Mouse (Mus musculus): ENCODE data around the gene Nfkbib. TPM values are rescaled to one million over a fixed set of nuclear protein-coding genes. Genes with fewer than 3 reads are reported as not detected.

The Nfkbib gene
- polyA plus RNA-seq, 1 experiment from 2014 or later = 43.1 TPM

GRCm38 (mm10) chr7:28710962-28711361 is 56.4 kb downstream of the Nfkbib start:
- 66% methylated on average over 3 of the region's 3 CpGs for WGBS (ENCODE audit: insufficient replicate concordance)
- Histone ChIP-seq H3K27ac (no peak overlapping the region), H3K9me3 (replicated peaks) (0 out of 2 replicates have a peak, but pooled peaks cover 3% of the 10 kb centered on the region), H3K4me2 (no peak overlapping the region), H3K9ac (no peak overlapping the region), H3K4me3 (no peak overlapping the region), H3K4me1 (no peaks in the 10 kb centered on the region), H3K36me3 (no peaks in the 10 kb centered on the region), H3K27me3 (replicated peaks) (peaks cover 10% of the 10 kb centered on the region; the same call in 1 of the 2 replicates)
- no peak for ATAC-seq

GRCm38 (mm10) chr7:28709454-28709853 is 57.9 kb downstream of the Nfkbib start:
- ATAC-seq = no peak
- H3K4me2 ChIP-seq = no peak overlapping the region
- H3K27me3 ChIP-seq (replicated peaks) = no peaks in the 10 kb centered on the region
- no peaks in the 10 kb centered on the region for H3K36me3 ChIP-seq
- no peak overlapping the region for H3K4me3 ChIP-seq
- H3K9ac ChIP-seq = no peak overlapping the region
- no peaks in the 10 kb centered on the region for H3K4me1 ChIP-seq
- no peak overlapping the region for H3K27ac ChIP-seq
- 0 out of 2 replicates have a peak, but pooled peaks cover 3% of the 10 kb centered on the region for H3K9me3 ChIP-seq (replicated peaks)

Other genes with a start within 250 kb of the Nfkbib start
- not detected in 2 replicates for gene Ifnl3, start 244.7 kb downstream of the Nfkbib start, polyA plus RNA-seq (2016; fragmentation: Nextera tagmentation; extraction: Ambion mirVana)
- not detected in 2 replicates for gene Sycn, start 226.6 kb downstream of the Nfkbib start, polyA plus RNA-seq (2016; fragmentation: Nextera tagmentation; extraction: Ambion mirVana)
- not detected in 2 replicates for gene Nccrp1, start 220.3 kb downstream of the Nfkbib start, polyA plus RNA-seq (2016; fragmentation: Nextera tagmentation; extraction: Ambion mirVana)
- 10.0 and 12.5 TPM in 2 replicates for gene Samd4b, start 169.4 kb downstream of the Nfkbib start, polyA plus RNA-seq (2016; fragmentation: Nextera tagmentation; extraction: Ambion mirVana)
- 24.3 and 24.6 TPM in 2 replicates for gene Pak4, start 169.3 kb downstream of the Nfkbib start, polyA plus RNA-seq (2016; fragmentation: Nextera tagmentation; extraction: Ambion mirVana)
- gene Acp7, start 136.2 kb downstream of the Nfkbib start, polyA plus RNA-seq (2016; fragmentation: Nextera tagmentation; extraction: Ambion mirVana) = not detected in 2 replicates
- 0.28 and 0.48 TPM in 2 replicates for gene Fbxo27, start 74.7 kb downstream of the Nfkbib start, polyA plus RNA-seq (2016; fragmentation: Nextera tagmentation; extraction: Ambion mirVana)
- gene Fbxo17, start 50.7 kb downstream of the Nfkbib start, polyA plus RNA-seq (2016; fragmentation: Nextera tagmentation; extraction: Ambion mirVana) = 1.7 and 1.9 TPM in 2 replicates
- 122 and 123 TPM in 2 replicates for gene Mrps12, start 25.7 kb downstream of the Nfkbib start, polyA plus RNA-seq (2016; fragmentation: Nextera tagmentation; extraction: Ambion mirVana)
- 20.4 and 22.3 TPM in 2 replicates for gene Sars2, start 25.5 kb downstream of the Nfkbib start, polyA plus RNA-seq (2016; fragmentation: Nextera tagmentation; extraction: Ambion mirVana)
- gene Ccer2, start 11.3 kb downstream of the Nfkbib start, polyA plus RNA-seq (2016; fragmentation: Nextera tagmentation; extraction: Ambion mirVana) = not detected in 2 replicates
- gene Sirt2, start 777 bp downstream of the Nfkbib start, polyA plus RNA-seq (2016; fragmentation: Nextera tagmentation; extraction: Ambion mirVana) = 28.5 and 29.0 TPM in 2 replicates
- 14.5 and 16.1 TPM in 2 replicates for gene Rinl, start 21.5 kb upstream of the Nfkbib start, polyA plus RNA-seq (2016; fragmentation: Nextera tagmentation; extraction: Ambion mirVana)
- gene Hnrnpl, start 41.0 kb upstream of the Nfkbib start, polyA plus RNA-seq (2016; fragmentation: Nextera tagmentation; extraction: Ambion mirVana) = 186 and 188 TPM in 2 replicates
- 72.3 and 73.6 TPM in 2 replicates for gene Ech1, start 57.7 kb upstream of the Nfkbib start, polyA plus RNA-seq (2016; fragmentation: Nextera tagmentation; extraction: Ambion mirVana)
- gene Lgals4, start 66.3 kb upstream of the Nfkbib start, polyA plus RNA-seq (2016; fragmentation: Nextera tagmentation; extraction: Ambion mirVana) = 2.7 and 3.6 TPM in 2 replicates
- 0.25 TPM in 1 of 2 replicates, not detected in the other for gene Lgals7, start 96.3 kb upstream of the Nfkbib start, polyA plus RNA-seq (2016; fragmentation: Nextera tagmentation; extraction: Ambion mirVana)
- 0.12 and 0.13 TPM in 2 replicates for gene Capn12, start 113.9 kb upstream of the Nfkbib start, polyA plus RNA-seq (2016; fragmentation: Nextera tagmentation; extraction: Ambion mirVana)
- gene Actn4, start 194.8 kb upstream of the Nfkbib start, polyA plus RNA-seq (2016; fragmentation: Nextera tagmentation; extraction: Ambion mirVana) = 165 and 166 TPM in 2 replicates
- 325 and 336 TPM in 2 replicates for gene Eif3k, start 214.4 kb upstream of the Nfkbib start, polyA plus RNA-seq (2016; fragmentation: Nextera tagmentation; extraction: Ambion mirVana)
- gene Map4k1, start 214.5 kb upstream of the Nfkbib start, polyA plus RNA-seq (2016; fragmentation: Nextera tagmentation; extraction: Ambion mirVana) = 33.3 and 35.0 TPM in 2 replicates

Measured in liver, embryonic 12.5 days (tissue).